Mouse (Mus musculus): ENCODE results near the gene Apol8.

DNA sequence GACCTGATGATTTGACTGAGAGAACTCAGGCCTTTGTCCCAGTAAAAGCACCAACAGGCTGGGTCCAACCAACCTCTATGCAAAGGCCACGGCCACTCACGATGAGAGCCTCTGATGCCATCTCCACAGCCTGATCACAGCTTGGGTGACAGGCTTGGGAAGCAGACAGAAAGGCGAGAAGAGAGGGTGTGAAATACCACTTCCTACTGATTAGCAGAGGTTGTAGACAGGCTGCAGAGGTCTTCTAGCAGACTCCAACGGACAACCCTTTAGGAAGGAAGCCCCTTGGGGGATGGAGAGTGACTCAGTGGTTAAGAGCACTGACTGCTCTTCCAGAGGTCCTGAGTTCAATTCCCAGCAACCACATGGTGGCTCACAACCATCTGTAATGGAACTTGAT lies 44.4 kb upstream of the Apol8 start:
- TF ChIP-seq CTCF (IDR thresholded peaks at IDR 0.05; ENCODE audit: low read depth) = no peak
- no peak for TF ChIP-seq EP300 (IDR thresholded peaks at IDR 0.05; ENCODE audit: low read depth)

All from liver, postnatal 0 days (tissue).